Comparison of ENCODE assay signal across 7 mouse cellular contexts in the genomic region with DNA sequence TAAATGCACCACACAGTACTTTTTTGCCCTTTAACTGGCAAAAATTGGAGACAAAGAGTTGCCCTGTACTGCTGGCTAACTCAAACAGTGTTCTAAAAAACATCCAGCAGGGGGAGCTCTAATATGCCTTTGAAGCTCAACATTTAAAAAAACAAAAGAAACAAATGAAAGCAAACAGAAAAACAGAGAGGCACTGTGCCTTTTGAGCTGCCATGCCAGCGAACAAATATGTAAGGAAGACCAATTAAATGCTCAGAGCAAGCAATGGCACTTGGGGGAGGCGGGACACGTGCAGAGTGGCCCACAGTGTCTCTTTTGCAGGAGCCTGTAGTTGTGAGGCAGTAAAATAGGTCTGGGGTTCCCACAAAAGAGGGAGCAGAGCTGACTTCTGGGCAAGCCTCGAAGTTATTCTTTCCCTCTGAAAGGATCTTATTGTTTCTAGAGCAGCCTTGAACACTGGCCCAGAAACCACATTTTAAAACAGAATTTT. TPM values are rescaled to one million over a fixed set of nuclear protein-coding genes. Genes with fewer than 3 reads are reported as not detected.
DNase-seq lines count a peak whose midpoint lies in the region; ATAC-seq and TF ChIP-seq lines count a peak whose summit lies in the region.

No protein-coding gene starts in this region.

- 0% methylated on average over 4 of the region's 4 CpGs for WGBS in forebrain, embryonic 13.5 days
- WGBS in lung, embryonic 14.5 days: 6% methylated on average over 4 of the region's 4 CpGs
- 0% methylated on average over 4 of the region's 4 CpGs for WGBS in neural tube, embryonic 15.5 days

- TF ChIP-seq CTCF in lung, embryonic 14.5 days (IDR thresholded peaks at IDR 0.05; ENCODE audit: low read depth): peak; percentile 82

- H3K9me3 ChIP-seq in forebrain, embryonic 13.5 days (replicated peaks): no peaks in the 10 kb centered on the region
- H3K9me3 ChIP-seq in lung, embryonic 14.5 days (ENCODE audit: low read depth, low read length): no peaks in the 10 kb centered on the region
- no peaks in the 10 kb centered on the region for H3K9me3 ChIP-seq in neural tube, embryonic 15.5 days (replicated peaks)

- intact Hi-C loops in heart, postnatal 36 days (cut with DNase I): loop anchor here (1.0 to 5.0 kb wide), 4 partner anchors 97 to 313 kb away; no protein-coding TSS in a partner anchor

- H3K36me3 ChIP-seq in forebrain, embryonic 13.5 days (ENCODE audit: poor library complexity, severe bottlenecking): no peaks in the 10 kb centered on the region
- H3K36me3 ChIP-seq in lung, embryonic 14.5 days (ENCODE audit: insufficient read depth): no peaks in the 10 kb centered on the region
- H3K36me3 ChIP-seq in neural tube, embryonic 15.5 days: no peaks in the 10 kb centered on the region; the same call in 1 of the 2 replicates

- peak; percentile 89 for ATAC-seq in forebrain, embryonic 13.5 days
- ATAC-seq in lung, embryonic 14.5 days (ENCODE audit: insufficient read depth): peak; percentile 52
- peak; percentile 85 for ATAC-seq in neural tube, embryonic 15.5 days (ENCODE audit: low FRiP score)

- 0 out of 2 replicates have a peak overlapping the region, but pooled peaks have one; percentile 16 for H3K9ac ChIP-seq in forebrain, embryonic 13.5 days
- peak overlapping the region; percentile 36; the same call in 1 of the 2 replicates for H3K9ac ChIP-seq in lung, embryonic 14.5 days
- no peak overlapping the region for H3K9ac ChIP-seq in neural tube, embryonic 15.5 days (replicated peaks)

- H3K27me3 ChIP-seq in forebrain, embryonic 13.5 days: no peaks in the 10 kb centered on the region
- H3K27me3 ChIP-seq in lung, embryonic 14.5 days (ENCODE audit: insufficient read depth, low read length): no peaks in the 10 kb centered on the region
- no peaks in the 10 kb centered on the region for H3K27me3 ChIP-seq in neural tube, embryonic 15.5 days (replicated peaks)

- peak overlapping the region; percentile 46 for H3K4me2 ChIP-seq in forebrain, embryonic 13.5 days
- H3K4me2 ChIP-seq in lung, embryonic 14.5 days: peak overlapping the region; percentile 49
- H3K4me2 ChIP-seq in neural tube, embryonic 15.5 days: peak overlapping the region; percentile 35

- DNase-seq in MEL-GATA-1-ER (ENCODE audit: extremely low read depth, low read depth): peak; percentile 36
- DNase-seq in c-Kit-positive CD71-positive TER-119-positive erythroid progenitor cells, embryonic 14.5 days (ENCODE audit: low spot score): peak; percentile 48
- peak; percentile 34 to 63 for DNase-seq in heart, postnatal 36 days
- peak; percentile 50 to 85 for DNase-seq in layer of hippocampus, adult 18-20 months (ENCODE audit: low spot score in 2 of 2)
- DNase-seq in lung, embryonic 14.5 days: peak; percentile 95

- peak overlapping the region; percentile 70 for H3K27ac ChIP-seq in forebrain, embryonic 13.5 days
- H3K27ac ChIP-seq in lung, embryonic 14.5 days (ENCODE audit: low read depth): peak overlapping the region; percentile 85
- peak overlapping the region; percentile 73 for H3K27ac ChIP-seq in neural tube, embryonic 15.5 days (replicated peaks)

- peaks cover 31% of the 10 kb centered on the region for H3K4me1 ChIP-seq in forebrain, embryonic 13.5 days
- peaks cover 23% of the 10 kb centered on the region for H3K4me1 ChIP-seq in lung, embryonic 14.5 days (ENCODE audit: insufficient read depth)
- H3K4me1 ChIP-seq in neural tube, embryonic 15.5 days: peaks cover 30% of the 10 kb centered on the region

- no peak overlapping the region for H3K4me3 ChIP-seq in forebrain, embryonic 13.5 days
- H3K4me3 ChIP-seq in lung, embryonic 14.5 days (ENCODE audit: low read depth, low read length): no peak overlapping the region
- H3K4me3 ChIP-seq in neural tube, embryonic 15.5 days (replicated peaks): no peak overlapping the region

RNA-seq across cellular contexts. Expression of gene 4930558K02Rik, which starts 20.5 kb away (rescaled TPM):
- not detected in 2 replicates for polyA plus RNA-seq in forebrain, embryonic 13.5 days (2015; fragmentation: Nextera tagmentation; extraction: Ambion mirVana)
- not detected for total RNA-seq in heart, postnatal 36 days (2021)
- total RNA-seq in layer of hippocampus, adult 18-20 months (2021): not detected
- polyA plus RNA-seq in lung, embryonic 14.5 days (2014; fragmentation: Nextera tagmentation; extraction: Ambion mirVana): not detected in 2 replicates
- polyA plus RNA-seq in neural tube, embryonic 15.5 days (2015; fragmentation: Nextera tagmentation; extraction: Ambion mirVana): 0.20 and 0.24 TPM in 2 replicates

RNA-seq across cellular contexts. Expression of gene Pigc, which starts 30.9 kb away (rescaled TPM):
- polyA plus RNA-seq in forebrain, embryonic 13.5 days (2015; fragmentation: Nextera tagmentation; extraction: Ambion mirVana): 30.9 and 31.6 TPM in 2 replicates
- total RNA-seq in heart, postnatal 36 days (2021): 10 to 100 TPM; 14.3 to 17.6 TPM
- total RNA-seq in layer of hippocampus, adult 18-20 months (2021): 10 to 100 TPM; 13.7 to 14.4 TPM
- 35.2 and 40.0 TPM in 2 replicates for polyA plus RNA-seq in lung, embryonic 14.5 days (2014; fragmentation: Nextera tagmentation; extraction: Ambion mirVana)
- 33.8 and 35.5 TPM in 2 replicates for polyA plus RNA-seq in neural tube, embryonic 15.5 days (2015; fragmentation: Nextera tagmentation; extraction: Ambion mirVana)

Comparison
In these comparisons a context has a peak if more than half of its experiments do, and no peak if none do; other contexts are left out.
1. DNase-seq: peak in every context shown above with its lines; median percentile 95 in lung, embryonic 14.5 days; 68 in layer of hippocampus, adult 18-20 months; 48 in heart, postnatal 36 days; 48 in c-Kit-positive CD71-positive TER-119-positive erythroid progenitor cells, embryonic 14.5 days; 36 in MEL-GATA-1-ER.